Mouse (Mus musculus): ENCODE measurements at regions not wholly inside any gene's neighbourhood (a gene's known extent, or its start where the extent isn't known, plus 50 kb on each side); places are given as distances from the start of the nearest gene placed in this dataset.
A peak's percentile ranks its signal among the peaks of the same experiment; 100 is the strongest.

DNA sequence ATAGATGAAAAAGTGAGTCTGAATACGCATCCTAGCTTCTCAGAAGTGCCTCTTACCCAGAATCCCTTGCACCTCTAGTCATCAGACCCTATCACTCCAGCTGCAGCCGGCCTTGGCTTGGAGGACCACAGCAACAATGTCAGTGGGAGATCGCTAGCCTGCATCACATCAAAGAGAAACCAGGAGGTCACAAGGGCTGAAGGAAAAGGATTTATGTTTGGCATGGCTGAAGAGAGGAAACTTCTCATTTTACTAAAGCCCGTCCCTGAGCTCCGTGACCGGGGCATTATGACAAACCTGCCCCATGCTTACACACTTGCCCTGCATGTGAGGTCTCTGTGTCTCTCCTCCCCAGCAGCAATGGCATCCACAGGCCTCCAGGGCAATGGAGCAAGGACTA lies 63.8 kb upstream of the Irf2bp2 start:
- no peaks in the 10 kb centered on the region for H3K36me3 ChIP-seq (ENCODE audit: control insufficient read depth, insufficient read depth)
- no peaks in the 10 kb centered on the region for H3K27me3 ChIP-seq (ENCODE audit: control insufficient read depth, insufficient read depth, low read depth, low read length)
- H3K9ac ChIP-seq (ENCODE audit: low read depth, low read length) = no peak overlapping the region
- H3K4me3 ChIP-seq (ENCODE audit: low read depth, low read length) = no peak overlapping the region
- 72% methylated on average over 6 of the region's 6 CpGs for WGBS (ENCODE audit: insufficient replicate concordance)
- H3K4me2 ChIP-seq (ENCODE audit: low read depth, low read length) = no peak overlapping the region
- H3K27ac ChIP-seq (ENCODE audit: low read length) = no peak overlapping the region
- H3K4me1 ChIP-seq (ENCODE audit: control insufficient read depth, low read depth, low read length) = peaks cover 19% of the 10 kb centered on the region
- H3K9me3 ChIP-seq (replicated peaks; ENCODE audit: control insufficient read depth, low read length) = no peaks in the 10 kb centered on the region
- no peak for ATAC-seq (ENCODE audit: low read depth)

DNA sequence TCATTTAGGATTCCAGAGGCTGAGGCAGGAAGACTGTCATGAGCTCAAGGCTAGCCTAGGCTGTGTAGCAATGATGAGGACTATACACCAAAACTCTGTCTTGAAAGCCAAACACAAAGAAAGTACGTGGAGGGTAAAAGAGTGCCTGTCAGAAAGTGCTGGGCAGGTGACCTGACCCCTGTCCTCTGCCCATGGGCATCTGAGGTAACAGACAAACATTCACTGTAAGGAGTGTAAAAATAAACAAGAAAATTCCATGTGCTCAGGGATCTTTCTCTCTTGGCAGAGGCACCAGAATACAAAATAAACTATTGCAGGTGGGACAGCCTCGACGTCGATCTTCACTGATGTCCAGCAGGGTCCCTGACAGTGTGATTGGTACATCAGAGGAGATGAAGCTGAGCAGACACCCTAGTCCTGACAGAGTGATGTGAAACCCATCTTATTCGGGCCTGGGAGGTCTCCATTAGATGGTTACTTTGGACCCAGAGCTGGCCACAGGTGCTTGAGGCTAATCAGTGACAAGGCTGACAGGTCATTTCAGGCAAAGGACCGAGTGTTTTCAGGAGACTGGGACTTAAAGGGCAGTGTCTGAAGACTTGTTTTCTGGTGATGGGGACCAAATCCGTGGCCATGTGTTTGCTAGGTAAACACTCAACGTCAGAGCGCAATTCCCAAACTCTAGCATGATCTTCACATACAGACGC lies 62.9 kb upstream of the Irf2bp2 start:
- Histone ChIP-seq H3K4me1 (ENCODE audit: control insufficient read depth, low read depth, low read length) (peaks cover 11% of the 10 kb centered on the region), H3K4me3 (ENCODE audit: low read depth, low read length) (no peak overlapping the region), H3K27me3 (ENCODE audit: control insufficient read depth, insufficient read depth, low read depth, low read length) (no peaks in the 10 kb centered on the region), H3K36me3 (ENCODE audit: control insufficient read depth, insufficient read depth) (no peaks in the 10 kb centered on the region), H3K4me2 (ENCODE audit: low read depth, low read length) (no peak overlapping the region), H3K9ac (ENCODE audit: low read depth, low read length) (no peak overlapping the region), H3K9me3 (replicated peaks; ENCODE audit: control insufficient read depth, low read length) (no peaks in the 10 kb centered on the region), H3K27ac (ENCODE audit: low read length) (no peak overlapping the region)
- WGBS (ENCODE audit: insufficient replicate concordance) = 64% methylated on average over 10 of the region's 10 CpGs
- no peak for ATAC-seq (ENCODE audit: low read depth)

DNA sequence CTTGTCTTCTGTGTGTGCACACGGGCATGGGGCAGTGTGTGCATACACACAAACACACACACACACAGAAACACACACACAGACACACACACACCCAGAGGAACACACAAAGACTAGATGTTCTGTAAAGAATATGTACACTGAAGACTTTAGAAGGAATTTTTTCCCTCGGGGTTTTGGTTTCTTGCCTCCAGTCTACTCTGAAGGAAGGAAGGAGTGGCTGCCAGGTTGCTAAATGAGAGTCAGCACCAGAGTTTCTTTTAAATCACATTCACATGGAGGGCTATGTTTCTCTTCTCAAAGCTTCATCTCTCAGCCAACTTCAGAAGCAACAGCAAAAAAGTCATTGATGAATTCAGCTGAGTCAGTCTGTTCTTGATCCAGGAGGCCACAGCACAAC lies 61.8 kb upstream of the Irf2bp2 start:
- 33% methylated on average over 2 of the region's 2 CpGs for WGBS (ENCODE audit: insufficient replicate concordance)
- no peaks in the 10 kb centered on the region for H3K9me3 ChIP-seq (replicated peaks; ENCODE audit: control insufficient read depth, low read length)
- no peaks in the 10 kb centered on the region for H3K27me3 ChIP-seq (ENCODE audit: control insufficient read depth, insufficient read depth, low read depth, low read length)
- peaks cover 5% of the 10 kb centered on the region; the same call in 1 of the 2 replicates for H3K4me1 ChIP-seq (ENCODE audit: control insufficient read depth, low read depth, low read length)
- no peaks in the 10 kb centered on the region for H3K36me3 ChIP-seq (ENCODE audit: control insufficient read depth, insufficient read depth)
- H3K9ac ChIP-seq (ENCODE audit: low read depth, low read length) = no peak overlapping the region
- no peak overlapping the region for H3K4me2 ChIP-seq (ENCODE audit: low read depth, low read length)
- H3K27ac ChIP-seq (ENCODE audit: low read length) = no peak overlapping the region
- ATAC-seq (ENCODE audit: low read depth) = no peak
- H3K4me3 ChIP-seq (ENCODE audit: low read depth, low read length) = no peak overlapping the region

DNA sequence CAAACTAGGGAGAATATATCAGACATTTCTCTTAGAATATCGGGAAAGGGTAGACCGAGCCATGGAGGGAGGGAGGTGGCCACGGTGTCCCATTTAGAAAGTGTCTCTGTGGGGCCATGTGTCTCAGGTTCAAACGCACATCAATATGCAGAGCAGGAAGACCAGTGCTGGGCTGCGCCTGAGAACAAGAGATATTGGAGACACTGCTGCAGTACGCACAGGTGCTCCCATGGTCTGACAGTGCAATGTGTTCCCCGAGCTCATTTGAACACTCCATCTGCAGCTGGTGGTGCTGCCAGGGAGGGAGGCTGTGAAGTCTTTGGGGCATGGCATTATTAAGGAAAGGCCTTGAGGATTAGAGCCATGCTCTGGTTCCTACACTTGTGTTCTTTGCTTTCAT lies 60.6 kb upstream of the Irf2bp2 start:
- WGBS (ENCODE audit: insufficient replicate concordance) = 75% methylated on average over 7 of the region's 7 CpGs
- Histone ChIP-seq H3K4me3 (ENCODE audit: low read depth, low read length) (no peak overlapping the region), H3K9ac (ENCODE audit: low read depth, low read length) (no peak overlapping the region), H3K4me2 (ENCODE audit: low read depth, low read length) (no peak overlapping the region), H3K9me3 (replicated peaks; ENCODE audit: control insufficient read depth, low read length) (no peaks in the 10 kb centered on the region), H3K36me3 (ENCODE audit: control insufficient read depth, insufficient read depth) (no peaks in the 10 kb centered on the region), H3K27me3 (ENCODE audit: control insufficient read depth, insufficient read depth, low read depth, low read length) (no peaks in the 10 kb centered on the region), H3K4me1 (ENCODE audit: control insufficient read depth, low read depth, low read length) (peaks cover under 1% of the 10 kb centered on the region; the same call in 1 of the 2 replicates), H3K27ac (ENCODE audit: low read length) (no peak overlapping the region)
- ATAC-seq (ENCODE audit: low read depth) = no peak

DNA sequence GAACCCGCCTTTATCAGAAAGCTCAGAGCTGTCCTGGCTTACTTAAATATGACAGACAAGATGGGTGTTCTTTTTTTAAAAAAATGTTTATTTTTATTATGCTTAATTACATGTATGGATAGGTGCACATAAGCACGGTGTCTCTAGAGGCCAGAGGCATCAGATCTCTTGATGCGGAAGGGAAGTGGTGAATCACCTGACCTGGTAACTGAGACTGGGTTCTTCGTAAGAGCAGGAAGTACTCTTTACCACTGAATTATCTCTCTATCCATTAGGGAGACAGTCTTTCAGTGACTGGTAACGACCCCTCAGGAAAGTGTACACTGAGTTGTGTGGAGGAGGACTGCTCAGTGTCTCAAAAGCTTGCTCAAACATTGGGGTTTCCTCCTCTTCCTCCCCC lies 58.4 kb upstream of the Irf2bp2 start:
- H3K4me2 ChIP-seq (ENCODE audit: low read depth, low read length) = no peak overlapping the region
- 44% methylated on average over 5 of the region's 5 CpGs for WGBS (ENCODE audit: insufficient replicate concordance)
- no peaks in the 10 kb centered on the region for H3K9me3 ChIP-seq (replicated peaks; ENCODE audit: control insufficient read depth, low read length)
- no peak overlapping the region for H3K9ac ChIP-seq (ENCODE audit: low read depth, low read length)
- no peak for ATAC-seq (ENCODE audit: low read depth)
- no peak overlapping the region for H3K4me3 ChIP-seq (ENCODE audit: low read depth, low read length)
- no peaks in the 10 kb centered on the region for H3K27me3 ChIP-seq (ENCODE audit: control insufficient read depth, insufficient read depth, low read depth, low read length)
- H3K36me3 ChIP-seq (ENCODE audit: control insufficient read depth, insufficient read depth) = no peaks in the 10 kb centered on the region
- no peaks in the 10 kb centered on the region for H3K4me1 ChIP-seq (ENCODE audit: control insufficient read depth, low read depth, low read length)
- no peak overlapping the region for H3K27ac ChIP-seq (ENCODE audit: low read length)

DNA sequence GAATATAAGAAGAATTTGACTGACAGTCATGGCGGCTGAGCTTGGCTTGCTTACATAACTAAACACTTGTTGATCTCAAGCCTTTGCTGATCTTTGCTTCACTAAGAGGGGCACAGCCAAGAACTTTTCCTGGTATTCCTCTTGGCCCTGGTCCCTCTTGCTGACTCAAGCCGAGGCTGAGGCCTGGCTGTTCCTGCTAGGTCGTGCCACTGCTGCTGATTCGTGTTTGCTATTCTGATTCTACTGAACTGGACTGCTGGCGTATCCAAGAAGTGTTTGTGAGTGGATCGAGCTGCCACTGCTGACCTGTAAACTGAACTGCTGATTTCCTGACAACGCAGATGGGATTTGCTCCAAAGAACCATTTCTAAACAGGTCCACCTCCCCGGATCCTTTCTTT lies 57.2 kb upstream of the Irf2bp2 start:
- no peaks in the 10 kb centered on the region for H3K4me1 ChIP-seq (ENCODE audit: control insufficient read depth, low read depth, low read length)
- ATAC-seq (ENCODE audit: low read depth) = no peak
- H3K4me2 ChIP-seq (ENCODE audit: low read depth, low read length) = no peak overlapping the region
- 70% methylated on average over 8 of the region's 8 CpGs for WGBS (ENCODE audit: insufficient replicate concordance)
- no peaks in the 10 kb centered on the region for H3K36me3 ChIP-seq (ENCODE audit: control insufficient read depth, insufficient read depth)
- H3K9ac ChIP-seq (ENCODE audit: low read depth, low read length) = no peak overlapping the region
- no peaks in the 10 kb centered on the region for H3K9me3 ChIP-seq (replicated peaks; ENCODE audit: control insufficient read depth, low read length)
- no peaks in the 10 kb centered on the region for H3K27me3 ChIP-seq (ENCODE audit: control insufficient read depth, insufficient read depth, low read depth, low read length)
- no peak overlapping the region for H3K27ac ChIP-seq (ENCODE audit: low read length)
- H3K4me3 ChIP-seq (ENCODE audit: low read depth, low read length) = no peak overlapping the region

DNA sequence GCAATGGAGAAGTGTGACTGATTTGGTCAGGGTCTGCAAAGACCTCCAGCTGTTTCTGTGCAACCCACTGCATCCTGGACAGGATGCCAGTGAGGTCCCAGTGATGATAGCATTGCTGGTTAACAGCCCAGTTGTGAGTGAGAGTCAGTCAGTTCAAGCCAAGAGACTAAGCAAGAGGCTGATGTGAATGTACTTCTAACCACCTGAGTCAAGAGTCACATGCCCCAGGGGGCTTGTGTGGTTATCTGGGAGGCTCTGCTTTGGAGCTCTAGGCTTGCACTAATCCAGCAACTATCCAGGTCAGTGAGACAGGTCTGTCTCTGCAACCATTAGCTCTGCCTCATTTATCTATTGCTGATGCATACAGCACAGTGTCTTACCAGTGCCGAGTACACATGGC lies 55.5 kb upstream of the Irf2bp2 start:
- no peak overlapping the region for H3K4me2 ChIP-seq (ENCODE audit: low read depth, low read length)
- no peak overlapping the region for H3K9ac ChIP-seq (ENCODE audit: low read depth, low read length)
- no peaks in the 10 kb centered on the region for H3K27me3 ChIP-seq (ENCODE audit: control insufficient read depth, insufficient read depth, low read depth, low read length)
- no peaks in the 10 kb centered on the region for H3K4me1 ChIP-seq (ENCODE audit: control insufficient read depth, low read depth, low read length)
- no peaks in the 10 kb centered on the region for H3K36me3 ChIP-seq (ENCODE audit: control insufficient read depth, insufficient read depth)
- H3K27ac ChIP-seq (ENCODE audit: low read length) = no peak overlapping the region
- 69% methylated on average over 1 of the region's 1 CpGs for WGBS (ENCODE audit: insufficient replicate concordance)
- ATAC-seq (ENCODE audit: low read depth) = no peak
- H3K9me3 ChIP-seq (replicated peaks; ENCODE audit: control insufficient read depth, low read length) = no peaks in the 10 kb centered on the region
- no peak overlapping the region for H3K4me3 ChIP-seq (ENCODE audit: low read depth, low read length)

DNA sequence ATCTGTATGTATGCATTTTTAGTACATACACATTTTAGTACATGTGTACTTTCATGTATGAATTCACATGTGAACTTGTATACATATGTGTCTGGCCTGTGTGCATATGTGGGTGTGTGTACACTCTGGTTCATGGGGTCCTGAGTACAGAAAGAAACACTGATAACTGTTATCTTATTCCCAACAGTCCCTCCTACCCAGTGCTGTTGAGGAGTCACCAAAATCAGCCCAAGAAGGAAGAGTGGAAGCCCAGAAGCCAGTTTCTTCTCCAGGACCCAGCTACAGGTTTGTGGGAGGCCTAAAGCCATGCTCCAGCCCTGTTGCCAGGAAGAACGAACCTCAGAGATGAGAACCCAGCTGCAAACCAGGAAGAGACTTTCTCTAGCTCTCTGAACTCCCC lies 53.6 kb upstream of the Irf2bp2 start:
- 23% methylated on average over 1 of the region's 1 CpGs for WGBS (ENCODE audit: insufficient replicate concordance)
- Histone ChIP-seq H3K9ac (ENCODE audit: low read depth, low read length) (no peak overlapping the region), H3K27ac (ENCODE audit: low read length) (no peak overlapping the region), H3K4me2 (ENCODE audit: low read depth, low read length) (no peak overlapping the region), H3K9me3 (replicated peaks; ENCODE audit: control insufficient read depth, low read length) (no peaks in the 10 kb centered on the region), H3K4me3 (ENCODE audit: low read depth, low read length) (no peak overlapping the region), H3K4me1 (ENCODE audit: control insufficient read depth, low read depth, low read length) (no peaks in the 10 kb centered on the region), H3K36me3 (ENCODE audit: control insufficient read depth, insufficient read depth) (no peaks in the 10 kb centered on the region), H3K27me3 (ENCODE audit: control insufficient read depth, insufficient read depth, low read depth, low read length) (no peaks in the 10 kb centered on the region)
- ATAC-seq (ENCODE audit: low read depth) = peak; percentile 54; the same call in 1 of the 2 replicates

DNA sequence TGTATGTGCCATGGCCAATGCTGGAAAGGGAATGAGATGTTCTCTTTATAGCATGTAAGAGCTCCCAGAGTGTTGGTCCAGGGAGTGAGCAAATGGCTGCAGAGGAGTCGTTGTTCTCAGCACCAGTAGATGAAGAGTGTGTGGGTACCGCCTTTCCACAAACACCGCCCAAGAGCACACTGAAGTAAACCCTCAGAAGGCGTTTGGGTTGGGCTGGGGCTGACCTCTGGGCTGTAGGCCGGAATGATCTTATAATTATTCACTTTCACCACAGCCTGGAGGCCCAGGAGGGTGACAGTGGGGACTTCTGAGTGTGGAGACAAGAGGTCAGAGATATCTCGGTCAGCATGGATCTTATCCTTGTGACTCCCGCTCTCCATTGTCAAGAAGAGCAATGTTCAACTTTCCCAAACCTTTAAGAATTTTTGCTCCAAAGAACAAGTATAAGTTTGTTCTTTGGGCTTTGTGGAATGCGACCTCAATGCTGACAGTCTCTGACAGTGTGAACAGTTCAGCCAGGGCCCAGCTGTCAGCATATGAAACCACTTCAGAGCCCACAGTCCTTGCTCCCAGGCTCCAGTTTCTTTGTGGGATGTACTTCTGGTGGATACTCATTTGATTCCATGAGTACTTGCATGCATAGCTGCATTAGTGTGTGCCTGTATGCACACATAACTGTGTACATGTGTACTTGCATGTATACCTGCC lies 53.0 kb upstream of the Irf2bp2 start:
- Histone ChIP-seq H3K27me3 (ENCODE audit: control insufficient read depth, insufficient read depth, low read depth, low read length) (no peaks in the 10 kb centered on the region), H3K9me3 (replicated peaks; ENCODE audit: control insufficient read depth, low read length) (no peaks in the 10 kb centered on the region), H3K4me1 (ENCODE audit: control insufficient read depth, low read depth, low read length) (no peaks in the 10 kb centered on the region), H3K9ac (ENCODE audit: low read depth, low read length) (no peak overlapping the region), H3K36me3 (ENCODE audit: control insufficient read depth, insufficient read depth) (no peaks in the 10 kb centered on the region), H3K27ac (ENCODE audit: low read length) (no peak overlapping the region), H3K4me3 (ENCODE audit: low read depth, low read length) (no peak overlapping the region), H3K4me2 (ENCODE audit: low read depth, low read length) (no peak overlapping the region)
- 59% methylated on average over 8 of the region's 8 CpGs for WGBS (ENCODE audit: insufficient replicate concordance)
- ATAC-seq (ENCODE audit: low read depth) = no peak
